Mouse (Mus musculus) megakaryocyte, embryonic 14.5 days (primary cell): Measurements from ENCODE around the gene Rnf38.

ENCODE experiments used
- FLI1 ChIP-seq: IDR thresholded peaks from 2 replicates; pipeline ENCODE4 v1.6.1; 2012; ENCODE audit warnings: low read length, inconsistent platforms, mixed read lengths
- GATA1 ChIP-seq: IDR thresholded peaks from 3 replicates; pipeline ENCODE4 v1.6.1; 2012; ENCODE audit warnings: mixed read lengths, low read length, inconsistent platforms, borderline replicate concordance

DNA sequence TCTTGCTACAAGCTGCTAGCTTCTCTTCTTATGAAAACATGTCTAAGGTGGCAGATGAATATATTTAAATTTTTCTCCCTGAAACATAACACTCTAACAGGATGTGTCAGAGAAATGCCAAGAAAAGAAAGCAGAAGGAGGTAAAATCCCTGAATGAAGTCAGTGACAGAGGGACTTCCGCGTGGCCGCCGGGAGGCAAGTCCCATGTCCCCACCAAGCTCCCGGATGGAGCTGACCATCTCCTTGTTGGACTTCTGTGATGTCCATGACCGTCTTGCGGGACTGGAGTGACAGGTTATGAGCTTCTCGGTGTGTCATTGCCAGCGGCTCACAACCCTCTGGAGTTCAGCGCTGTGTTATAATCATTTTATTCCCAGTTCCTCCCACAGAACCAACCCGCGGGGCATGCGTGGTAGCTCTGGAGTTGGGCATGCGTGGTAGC is 35.8 kb upstream of the Rnf38 start:
- no peak for TF ChIP-seq GATA1
- no peak for TF ChIP-seq FLI1
